Mouse (Mus musculus): ENCODE data around the gene Pla2g15.

DNA sequence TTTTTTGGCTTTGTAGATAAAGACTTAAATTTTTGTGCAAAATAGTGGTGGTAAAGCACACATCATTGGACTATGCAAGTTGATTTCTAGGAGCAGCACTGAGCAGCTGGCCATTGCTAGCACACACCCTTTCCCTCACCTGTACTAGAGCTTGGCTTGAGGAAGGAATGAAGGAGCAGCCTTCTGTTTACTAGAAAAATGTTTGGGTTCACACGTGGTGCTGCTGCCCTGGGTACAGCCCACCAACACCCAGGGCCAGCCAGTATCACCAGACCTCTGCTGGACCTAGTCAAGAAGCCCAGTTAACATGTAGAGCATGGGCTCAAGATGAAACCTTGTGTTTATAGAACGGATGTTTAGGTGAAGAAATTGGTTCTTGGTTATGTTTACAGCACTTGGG, 20.2 kb upstream of the Pla2g15 start:
- TF ChIP-seq CTCF (IDR thresholded peaks at IDR 0.05; ENCODE audit: low read depth) = no peak
- TF ChIP-seq EP300 (optimal IDR thresholded peaks at IDR 0.05) = no peak

Data from stomach, postnatal 0 days (tissue).